Mouse (Mus musculus): ENCODE data around the gene Galnt18. TPM values are rescaled to one million over a fixed set of nuclear protein-coding genes. Genes with fewer than 3 reads are reported as not detected.

Gene Galnt18
- 11.0 TPM for polyA plus RNA-seq (2014; fragmentation: Illumina TruSeq; extraction: RNeasy Lipid Tissue Mini Kit (QIAGEN cat#74804); ENCODE audit: low read depth, low replicate concordance)

DNA sequence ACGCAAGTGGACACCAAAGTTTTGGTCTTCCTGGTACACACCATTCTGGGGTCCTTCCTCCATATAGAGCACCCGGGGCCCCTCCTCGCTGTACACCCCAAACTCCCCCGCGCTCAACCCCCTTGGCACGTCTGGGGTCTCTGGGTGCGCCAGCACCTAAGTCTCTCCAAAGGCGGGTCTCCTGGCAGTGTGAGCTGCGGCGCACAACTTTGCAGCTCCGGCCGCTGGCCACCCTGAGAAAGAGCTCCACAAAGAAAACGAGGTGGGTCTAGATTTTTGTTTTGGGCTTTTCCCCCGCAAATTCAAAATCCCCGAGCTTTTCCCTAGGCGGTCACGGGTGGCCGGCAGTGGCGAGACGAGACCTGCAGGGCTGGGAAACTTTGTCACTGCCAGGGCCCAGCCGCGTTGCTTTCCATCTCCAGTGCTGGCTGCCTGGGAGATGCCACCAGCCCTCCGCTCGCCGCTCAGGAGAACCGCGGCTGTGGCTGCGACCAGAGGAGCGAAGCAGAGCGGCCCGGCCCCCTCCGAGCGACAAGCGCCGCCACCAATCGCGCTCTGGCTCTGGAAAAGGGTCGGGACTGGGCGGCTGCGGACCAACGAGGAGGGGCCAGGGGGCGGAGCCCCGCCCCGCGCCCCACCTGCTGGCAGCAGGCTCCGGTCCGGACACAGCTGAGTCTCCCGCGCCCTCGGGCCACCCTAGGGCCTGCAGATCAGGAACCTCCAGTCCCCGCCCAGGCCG lies at the start of gene Galnt18:
Galnt18 (minus strand) TSS at position 474 of the 739 bp plus-strand sequence.

Other genes starting within 250 kb of the Galnt18 start
- 67.0 TPM for gene Usp47, start 243.5 kb upstream of the Galnt18 start, polyA plus RNA-seq (2014; fragmentation: Illumina TruSeq; extraction: RNeasy Lipid Tissue Mini Kit (QIAGEN cat#74804); ENCODE audit: low read depth, low replicate concordance)

All from heart, adult 10 weeks (tissue).